Mouse (Mus musculus): Measurements from ENCODE around the gene Kdm8. TPM values are rescaled to one million over a fixed set of nuclear protein-coding genes. Genes with fewer than 3 reads are reported as not detected.

Gene Kdm8
- total RNA-seq, 2 experiments from 2014 or later: 3.8 to 4.7 TPM

DNA sequence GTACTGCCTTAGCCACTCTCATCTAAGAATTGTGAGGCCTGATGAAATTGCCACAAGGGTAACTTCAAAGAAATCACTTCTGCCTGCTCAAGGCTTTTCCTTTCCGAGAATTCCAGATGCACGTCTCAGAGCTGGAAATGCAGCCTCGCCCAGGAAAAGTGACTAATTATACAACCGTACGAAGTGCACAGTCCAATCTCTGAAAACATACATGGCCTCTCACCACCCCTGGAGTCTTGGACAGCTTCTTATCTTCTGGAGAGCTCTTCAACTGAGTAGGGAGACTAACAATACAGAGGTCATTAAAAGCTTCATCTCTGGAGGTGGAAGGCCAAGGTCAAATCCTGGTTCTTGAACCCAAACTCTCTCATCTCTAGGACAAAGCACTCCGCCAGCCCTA lies 48.1 kb downstream of the Kdm8 start:
- DNase-seq (ENCODE audit: low spot score in 2 of 2): no peak
- intact Hi-C loops (cut with DNase I): no loop called here

DNA sequence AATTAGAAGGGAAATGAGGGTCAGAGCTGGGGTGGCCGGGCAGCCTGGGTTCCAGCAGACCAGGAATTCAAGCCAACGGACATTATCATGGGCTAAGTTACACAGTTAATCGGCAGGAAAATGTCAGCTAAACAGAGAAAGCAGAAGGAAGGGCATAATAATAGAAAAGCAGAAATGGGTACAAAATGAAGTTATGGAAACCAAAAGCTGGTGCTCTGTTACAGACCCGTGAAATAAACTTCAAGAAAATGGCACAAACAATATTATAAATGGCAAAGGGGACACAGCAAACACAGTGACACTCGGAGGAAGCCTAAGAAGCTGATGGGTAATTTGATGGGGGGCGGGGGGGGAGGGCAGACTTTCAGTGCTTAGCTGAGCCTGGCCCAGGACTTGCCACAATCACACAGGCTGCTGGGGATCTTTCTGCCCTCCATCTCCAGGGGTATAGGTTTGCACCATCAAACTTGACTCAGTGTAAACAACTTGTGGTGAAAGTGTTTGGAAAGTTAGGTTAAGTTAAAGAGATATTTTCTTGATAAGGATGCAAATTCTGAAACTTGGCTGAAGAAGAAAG lies 51.5 kb downstream of the Kdm8 start:
- no peak for DNase-seq (ENCODE audit: low spot score in 2 of 2)
- intact Hi-C loops (cut with DNase I): no loop called here

DNA sequence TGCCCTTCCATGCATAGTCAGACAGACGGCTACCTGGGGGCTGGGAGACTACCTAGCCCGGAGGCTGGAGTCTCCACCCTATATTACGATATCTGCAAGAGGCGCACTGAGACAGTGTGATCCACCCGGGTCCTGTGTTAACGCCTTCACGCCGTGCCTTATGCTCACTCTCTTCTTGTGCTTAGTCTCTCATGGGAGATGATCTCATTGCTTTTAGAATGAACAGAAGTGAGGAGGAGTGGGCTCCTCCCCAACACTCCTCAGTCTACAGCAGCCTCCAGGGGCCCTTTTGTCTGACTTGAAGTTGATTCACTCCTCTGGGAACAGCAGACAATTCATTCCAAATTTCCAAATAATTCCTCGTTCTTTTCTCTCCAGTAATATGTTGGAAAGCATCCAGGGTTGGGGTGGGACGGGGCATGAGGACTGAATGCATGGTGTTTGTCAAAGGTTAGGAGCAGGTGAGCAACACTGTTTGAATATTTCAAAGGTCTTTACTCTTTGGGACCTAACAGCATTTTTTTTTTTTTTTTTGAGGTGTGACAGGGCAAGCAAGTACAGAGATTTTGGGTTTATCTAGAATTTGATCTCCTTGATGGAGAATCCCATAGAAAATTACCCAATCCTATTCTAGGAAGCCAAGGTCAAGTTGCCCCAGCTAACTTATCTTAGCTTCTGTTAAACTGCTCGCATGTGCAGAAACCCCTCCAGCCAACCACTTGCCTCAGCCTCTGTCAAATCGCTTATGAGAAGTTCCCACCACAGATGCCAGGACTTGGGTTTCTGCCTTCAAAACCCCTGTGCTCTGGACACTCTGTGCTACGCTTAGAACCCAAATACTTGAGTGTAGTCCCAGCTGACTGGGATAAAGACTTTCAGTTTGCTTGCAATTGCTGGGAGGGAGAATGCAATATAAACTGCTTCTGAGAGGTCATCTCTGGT lies 55.7 kb downstream of the Kdm8 start:
- intact Hi-C loops (cut with DNase I): no loop called here
- DNase-seq (ENCODE audit: low spot score in 2 of 2): peak; percentile 50 to 78

DNA sequence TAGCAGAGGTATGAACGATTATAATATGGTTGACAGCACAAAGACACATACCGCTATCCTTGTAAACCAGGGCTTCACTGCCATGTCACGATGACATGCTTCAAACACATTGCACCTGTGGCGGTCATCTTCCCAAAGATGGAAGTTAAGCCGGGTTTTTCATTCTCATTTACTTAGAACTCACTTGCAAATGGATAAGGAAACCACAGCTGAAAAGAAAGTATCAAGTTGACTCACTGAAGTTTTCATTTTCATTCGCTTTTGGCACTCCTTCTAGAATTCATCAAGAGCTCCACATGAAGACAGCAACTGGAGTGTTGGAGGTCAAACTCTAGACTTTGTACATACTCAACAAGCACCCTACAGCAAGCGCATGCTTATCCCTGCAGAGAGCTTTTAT lies 56.4 kb downstream of the Kdm8 start:
- no peak for DNase-seq (ENCODE audit: low spot score in 2 of 2)
- intact Hi-C loops (cut with DNase I): no loop called here

DNA sequence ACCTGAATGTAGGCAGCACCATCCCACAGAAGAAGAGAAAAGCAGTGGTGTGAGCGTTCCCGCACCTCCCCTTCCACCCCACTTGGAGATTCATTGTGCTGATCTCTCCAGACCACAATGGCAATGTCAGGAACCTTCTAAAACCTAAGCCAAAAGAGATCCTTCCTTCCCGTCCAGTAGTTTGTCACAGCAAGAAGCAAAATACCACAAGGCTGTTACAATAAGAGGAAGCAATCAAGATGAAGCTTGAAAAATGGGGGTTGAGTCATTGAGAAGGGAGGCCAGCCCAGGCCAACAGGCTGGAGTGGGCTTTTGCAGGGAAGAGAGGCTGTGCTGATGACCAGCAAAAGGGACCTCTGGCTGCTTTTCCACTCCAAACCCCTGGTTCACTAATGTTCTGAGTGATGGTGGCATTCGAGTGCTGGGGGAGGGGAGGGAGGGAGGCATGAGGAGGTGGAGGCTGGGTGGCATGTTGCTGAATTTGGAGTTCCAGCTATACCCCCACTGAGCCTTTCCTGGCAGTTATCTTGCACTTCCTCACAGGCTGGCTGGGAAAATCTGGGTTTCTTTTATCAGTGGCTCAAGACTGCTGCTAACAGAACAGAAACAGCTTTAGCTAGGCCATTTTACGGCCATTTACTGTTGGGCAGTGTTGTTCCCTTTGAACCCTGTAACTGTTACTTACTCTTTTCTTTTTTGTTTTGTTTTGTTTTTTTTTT lies 59.1 kb downstream of the Kdm8 start:
- DNase-seq (ENCODE audit: low spot score in 2 of 2): peak in 1 of 2 experiments; percentile 33
- intact Hi-C loops (cut with DNase I): no loop called here

DNA sequence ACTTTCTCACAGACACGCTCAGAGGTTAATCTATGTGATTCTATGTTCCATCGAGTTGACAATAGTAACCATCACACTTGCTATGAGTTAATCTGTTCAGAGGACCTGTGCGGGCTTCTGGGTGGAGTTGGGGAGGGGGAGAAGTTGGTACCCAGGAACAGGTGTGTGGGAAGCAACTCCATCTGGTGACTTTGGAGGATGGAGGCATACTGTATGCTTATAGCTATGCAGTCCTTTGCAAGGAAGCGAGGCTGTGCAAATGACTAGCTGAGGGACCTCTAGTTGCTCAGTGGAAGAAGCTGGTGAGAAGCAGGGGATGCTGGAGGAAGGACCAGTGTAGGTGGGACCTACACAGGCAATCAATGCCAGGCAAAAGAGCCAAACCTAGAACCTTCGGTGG lies 60.1 kb downstream of the Kdm8 start:
- peak; percentile 30 to 86 for DNase-seq (ENCODE audit: low spot score in 2 of 2)
- intact Hi-C loops (cut with DNase I): no loop called here

DNA sequence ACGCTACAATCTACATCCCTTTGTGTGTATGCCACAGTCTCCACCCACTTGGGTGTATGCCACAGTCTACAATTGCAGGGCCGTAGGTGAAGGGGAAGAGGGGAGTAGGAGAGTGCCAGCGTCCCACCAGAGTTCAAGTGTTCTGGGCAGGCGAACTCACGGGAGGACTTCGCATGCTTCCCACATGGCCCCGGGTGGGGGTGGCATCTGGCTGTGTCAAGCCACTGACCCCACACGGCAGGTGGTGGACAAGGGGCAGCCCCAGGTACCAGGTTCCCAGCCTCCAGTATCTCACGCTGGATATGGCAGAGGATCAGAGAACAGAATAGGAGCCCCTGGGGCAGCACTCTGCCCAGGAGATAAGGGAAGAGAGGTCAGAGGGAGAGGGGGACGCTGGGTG lies 61.1 kb downstream of the Kdm8 start:
- no peak for DNase-seq (ENCODE audit: low spot score in 2 of 2)
- intact Hi-C loops (cut with DNase I): no loop called here

DNA sequence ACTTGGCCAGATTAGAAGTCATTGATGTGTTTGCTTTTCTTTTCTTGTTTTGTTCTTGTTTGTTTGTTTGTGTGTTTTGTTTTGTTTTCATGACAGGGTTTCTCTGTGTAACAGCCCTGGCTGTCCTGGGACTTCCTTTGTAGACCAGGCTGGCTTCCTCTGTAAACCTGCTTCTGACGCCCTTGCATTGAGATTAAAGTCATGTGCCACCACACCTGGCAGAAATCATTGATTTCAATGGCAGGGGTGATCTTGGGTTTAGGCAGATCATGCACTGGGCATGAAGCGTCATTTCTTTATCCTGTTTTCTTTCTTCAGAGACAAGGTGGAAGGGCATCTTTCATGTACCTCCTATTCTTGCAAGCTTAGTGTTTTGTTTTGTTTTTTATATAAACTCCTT lies 62.8 kb downstream of the Kdm8 start:
- no peak for DNase-seq (ENCODE audit: low spot score in 2 of 2)
- intact Hi-C loops (cut with DNase I): no loop called here

DNA sequence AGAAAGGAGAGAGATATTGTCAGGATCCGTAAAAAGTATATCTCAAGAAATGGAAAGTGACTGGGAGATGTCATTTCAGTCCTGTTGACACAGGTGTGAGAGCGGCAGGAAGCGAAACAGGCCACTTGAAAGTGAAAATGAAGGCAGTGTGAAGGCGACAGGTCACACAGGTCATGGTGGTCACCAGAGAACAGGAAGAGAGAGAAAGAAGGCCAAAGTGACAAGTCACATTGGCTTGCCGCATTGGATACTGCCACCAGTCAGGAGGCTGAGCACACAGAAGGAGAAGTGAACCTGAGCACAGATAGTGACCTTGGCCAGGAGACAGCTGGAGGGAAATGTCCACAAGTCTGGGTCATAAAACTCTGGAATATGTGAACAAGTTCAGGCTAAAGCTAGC lies 67.0 kb downstream of the Kdm8 start:
- DNase-seq (ENCODE audit: low spot score in 2 of 2): no peak
- intact Hi-C loops (cut with DNase I): no loop called here

DNA sequence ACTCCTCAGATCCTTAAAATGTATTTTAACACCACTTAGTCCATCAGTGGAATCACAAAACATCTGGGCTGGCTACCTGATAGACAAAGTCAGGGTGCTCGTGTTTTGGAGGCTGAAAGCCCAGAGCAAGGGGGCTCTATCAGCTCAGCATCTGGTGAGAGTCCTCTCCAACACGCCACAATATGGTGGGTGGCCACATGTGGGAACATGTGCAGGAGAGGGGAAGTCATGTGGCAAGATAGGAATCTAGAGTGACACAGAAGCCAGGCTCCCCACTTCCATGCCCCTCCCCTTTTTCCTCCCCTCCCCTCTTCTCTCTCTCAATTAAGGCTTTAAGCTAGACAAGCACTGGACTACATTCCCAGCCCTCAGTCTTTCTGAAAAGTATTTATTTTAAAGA lies 67.4 kb downstream of the Kdm8 start:
- intact Hi-C loops (cut with DNase I): no loop called here
- DNase-seq (ENCODE audit: low spot score in 2 of 2): no peak

Other genes starting within 250 kb of the Kdm8 start
- gene Nsmce1, start 46.9 kb downstream of the Kdm8 start, total RNA-seq (2021): 10 to 100 TPM; 12.8 to 13.4 TPM
- 1 to 10 TPM; 6.1 to 7.1 TPM for gene Il4ra, start 107.4 kb downstream of the Kdm8 start, total RNA-seq (2021)
- 1 to 10 TPM; 1.4 to 1.6 TPM for gene Il21r, start 158.8 kb downstream of the Kdm8 start, total RNA-seq (2021)